In the genomic region with DNA sequence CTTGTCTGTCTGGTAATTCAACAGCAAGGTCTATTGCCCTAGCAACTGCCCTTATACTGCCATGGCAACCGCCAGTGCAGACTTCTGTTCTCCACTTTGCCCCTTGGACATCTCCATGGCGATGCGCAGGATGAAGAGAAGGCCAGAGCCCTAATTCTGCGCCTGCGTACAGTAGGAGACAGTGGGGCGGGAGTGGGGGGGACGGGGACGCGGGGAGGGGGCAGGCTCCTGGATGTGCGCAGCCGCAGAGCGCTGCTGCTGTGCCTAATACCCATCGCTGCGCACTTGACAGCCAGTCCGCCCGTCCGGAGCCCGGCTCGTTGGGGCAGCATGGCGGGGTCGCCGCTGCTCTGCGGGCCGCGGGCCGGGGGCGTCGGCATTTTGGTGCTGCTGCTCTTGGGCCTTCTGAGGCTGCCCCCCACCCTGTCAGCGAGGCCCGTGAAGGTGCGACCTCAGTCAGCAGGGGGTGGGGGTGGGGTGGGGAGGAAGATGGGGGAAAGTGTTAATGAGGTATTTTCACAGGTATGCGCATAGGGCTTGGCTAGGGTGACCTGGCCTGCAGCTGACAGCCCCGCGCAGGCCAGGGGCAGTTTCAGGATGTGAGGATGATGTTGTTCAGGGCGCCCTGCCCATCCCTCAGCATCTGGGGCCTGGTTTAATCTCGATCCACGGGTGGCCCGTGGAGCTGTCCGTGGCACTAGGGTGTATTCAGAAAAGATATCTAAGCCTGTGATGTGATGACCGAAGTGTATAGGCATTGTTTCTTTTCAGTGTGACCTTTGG, we compare ENCODE assay signal across 8 mouse cellular contexts. TPM values are rescaled to one million over a fixed set of nuclear protein-coding genes. Genes with fewer than 3 reads are reported as not detected.
DNase-seq lines count a peak whose midpoint lies in the region; ATAC-seq and TF ChIP-seq lines count a peak whose summit lies in the region.

Pcsk1n (plus strand) TSS at position 222 of the 783 bp plus-strand sequence.

- H3K9me3 ChIP-seq in embryonic facial prominence, embryonic 12.5 days = no peaks in the 10 kb centered on the region
- no peaks in the 10 kb centered on the region for H3K9me3 ChIP-seq in intestine, postnatal 0 days (ENCODE audit: control insufficient read depth)
- H3K9me3 ChIP-seq in midbrain, embryonic 11.5 days (ENCODE audit: control insufficient read depth, low read length) = no peaks in the 10 kb centered on the region
- H3K9me3 ChIP-seq in stomach, embryonic 16.5 days (replicated peaks; ENCODE audit: control insufficient read depth, low read length) = no peaks in the 10 kb centered on the region

- peak within 1 kb of the TSS; percentile 50 for H3K4me2 ChIP-seq in embryonic facial prominence, embryonic 12.5 days (replicated peaks)
- no peak within 1 kb of the TSS for H3K4me2 ChIP-seq in intestine, postnatal 0 days (replicated peaks; ENCODE audit: low read depth)
- H3K4me2 ChIP-seq in midbrain, embryonic 11.5 days = peak within 1 kb of the TSS; percentile 48
- H3K4me2 ChIP-seq in stomach, embryonic 16.5 days (ENCODE audit: low read depth, low read length) = 0 out of 2 replicates have a peak within 1 kb of the TSS, but pooled peaks have one; percentile 21

- TF ChIP-seq CTCF in intestine, postnatal 0 days (IDR thresholded peaks at IDR 0.05; ENCODE audit: low read depth) = no peak

- no peaks in the 10 kb centered on the region for H3K4me1 ChIP-seq in embryonic facial prominence, embryonic 12.5 days
- H3K4me1 ChIP-seq in intestine, postnatal 0 days (replicated peaks; ENCODE audit: control insufficient read depth, insufficient read depth, low read length) = no peaks in the 10 kb centered on the region
- peaks cover 9% of the 10 kb centered on the region for H3K4me1 ChIP-seq in midbrain, embryonic 11.5 days (ENCODE audit: control insufficient read depth, insufficient read depth, low read length)
- H3K4me1 ChIP-seq in stomach, embryonic 16.5 days (ENCODE audit: control insufficient read depth, insufficient read depth, low read length) = no peaks in the 10 kb centered on the region

- peaks cover 49% of the 10 kb centered on the region for H3K27me3 ChIP-seq in embryonic facial prominence, embryonic 12.5 days
- H3K27me3 ChIP-seq in intestine, postnatal 0 days (replicated peaks; ENCODE audit: control insufficient read depth, insufficient read depth, low read length) = peaks cover 33% of the 10 kb centered on the region
- peaks cover 24% of the 10 kb centered on the region for H3K27me3 ChIP-seq in midbrain, embryonic 11.5 days (ENCODE audit: control insufficient read depth, insufficient read depth, low read length)
- H3K27me3 ChIP-seq in stomach, embryonic 16.5 days (ENCODE audit: control insufficient read depth, insufficient read depth, low read length) = peaks cover 31% of the 10 kb centered on the region

- peak; percentile 65; the same call in 1 of the 2 replicates for ATAC-seq in embryonic facial prominence, embryonic 12.5 days (ENCODE audit: insufficient number of reproducible peaks, insufficient read depth, low FRiP score, low TSS enrichment)
- no peak for ATAC-seq in intestine, postnatal 0 days
- peak; percentile 85 for ATAC-seq in midbrain, embryonic 11.5 days (ENCODE audit: low FRiP score)
- ATAC-seq in stomach, embryonic 16.5 days (ENCODE audit: insufficient read depth, low FRiP score) = no peak
- ATAC-seq in inflammation-experienced regulatory T-cells, adult 6 months = no peak

- no peaks in the 10 kb centered on the region for H3K36me3 ChIP-seq in embryonic facial prominence, embryonic 12.5 days
- no peaks in the 10 kb centered on the region for H3K36me3 ChIP-seq in intestine, postnatal 0 days (ENCODE audit: control insufficient read depth, insufficient read depth)
- H3K36me3 ChIP-seq in midbrain, embryonic 11.5 days (ENCODE audit: control insufficient read depth, insufficient read depth, low read length) = no peaks in the 10 kb centered on the region
- H3K36me3 ChIP-seq in stomach, embryonic 16.5 days (ENCODE audit: control insufficient read depth, insufficient read depth, low read length) = no peaks in the 10 kb centered on the region

- H3K9ac ChIP-seq in embryonic facial prominence, embryonic 12.5 days = no peak within 1 kb of the TSS; the same call in 1 of the 2 replicates
- no peak within 1 kb of the TSS for H3K9ac ChIP-seq in intestine, postnatal 0 days (ENCODE audit: low read depth, low read length)
- H3K9ac ChIP-seq in midbrain, embryonic 11.5 days (ENCODE audit: low read length) = peak within 1 kb of the TSS; percentile 17; the same call in 1 of the 2 replicates
- no peak within 1 kb of the TSS for H3K9ac ChIP-seq in stomach, embryonic 16.5 days (ENCODE audit: low read length)

- peak; percentile 74 for DNase-seq in ES-CJ7 (ENCODE audit: low read depth, low spot score)
- DNase-seq in adrenal gland, postnatal 10 days = peak; percentile 15
- peak; percentile 86 for DNase-seq in midbrain, embryonic 11.5 days (ENCODE audit: low spot score, missing footprints)
- no peak for DNase-seq in ovary, adult 18-20 months (ENCODE audit: low spot score)

- H3K4me3 ChIP-seq in embryonic facial prominence, embryonic 12.5 days = peak within 1 kb of the TSS; percentile 25
- H3K4me3 ChIP-seq in intestine, postnatal 0 days (ENCODE audit: low read depth, low read length) = no peak within 1 kb of the TSS
- H3K4me3 ChIP-seq in midbrain, embryonic 11.5 days (ENCODE audit: low read depth, low read length) = peak within 1 kb of the TSS; percentile 26
- H3K4me3 ChIP-seq in stomach, embryonic 16.5 days (replicated peaks; ENCODE audit: low read length) = 0 out of 2 replicates have a peak within 1 kb of the TSS, but pooled peaks have one; percentile 11

- WGBS in embryonic facial prominence, embryonic 12.5 days = 11% methylated on average over 39 of the region's 40 CpGs
- WGBS in intestine, postnatal 0 days = 15% methylated on average over 39 of the region's 40 CpGs
- WGBS in midbrain, embryonic 11.5 days = 12% methylated on average over 32 of the region's 40 CpGs
- 13% methylated on average over 40 of the region's 40 CpGs for WGBS in stomach, embryonic 16.5 days

- H3K27ac ChIP-seq in embryonic facial prominence, embryonic 12.5 days = no peak within 1 kb of the TSS
- no peak within 1 kb of the TSS for H3K27ac ChIP-seq in intestine, postnatal 0 days (ENCODE audit: low read depth, low read length)
- H3K27ac ChIP-seq in midbrain, embryonic 11.5 days (ENCODE audit: low read depth, low read length) = peak within 1 kb of the TSS; percentile 48; the same call in 1 of the 2 replicates
- H3K27ac ChIP-seq in stomach, embryonic 16.5 days (ENCODE audit: low read length) = no peak within 1 kb of the TSS

RNA-seq across cellular contexts. Expression of gene Pcsk1n, which starts in this region (rescaled TPM):
- 10 to 100 TPM; 37.3 to 41.2 TPM for total RNA-seq in adrenal gland, postnatal 10 days (2021)
- polyA plus RNA-seq in embryonic facial prominence, embryonic 12.5 days (2016; fragmentation: Nextera tagmentation; extraction: Ambion mirVana) = 7.1 and 9.4 TPM in 2 replicates
- polyA plus RNA-seq in intestine, postnatal 0 days (2015; fragmentation: Nextera tagmentation; extraction: Ambion mirVana) = 17.5 and 18.0 TPM in 2 replicates
- polyA plus RNA-seq in midbrain, embryonic 11.5 days (2014; fragmentation: Nextera tagmentation; extraction: Ambion mirVana) = 21.9 and 26.9 TPM in 2 replicates
- 7.6 and 8.6 TPM in 2 replicates for polyA plus RNA-seq in stomach, embryonic 16.5 days (2015; fragmentation: Nextera tagmentation; extraction: Ambion mirVana)
- polyA plus RNA-seq in inflammation-experienced regulatory T-cells, adult 6 months (2017; shearing (Covaris generic)) = not detected

Comparison
In these comparisons a context has a peak if more than half of its experiments do, and no peak if none do; other contexts are left out.
1. ATAC-seq: peak in embryonic facial prominence, embryonic 12.5 days (single experiment) and midbrain, embryonic 11.5 days (single experiment); none in intestine, postnatal 0 days (single experiment), stomach, embryonic 16.5 days (single experiment) and inflammation-experienced regulatory T-cells, adult 6 months (single experiment).